Mouse (Mus musculus) lung, postnatal 4 days (tissue): ENCODE data around the gene Myo16.

Experiments used
- DNase-seq, 2 experiments: peaks; one replicate each; pipeline ENCODE4 v3.0.0; 2021

Myo16 gene

DNA sequence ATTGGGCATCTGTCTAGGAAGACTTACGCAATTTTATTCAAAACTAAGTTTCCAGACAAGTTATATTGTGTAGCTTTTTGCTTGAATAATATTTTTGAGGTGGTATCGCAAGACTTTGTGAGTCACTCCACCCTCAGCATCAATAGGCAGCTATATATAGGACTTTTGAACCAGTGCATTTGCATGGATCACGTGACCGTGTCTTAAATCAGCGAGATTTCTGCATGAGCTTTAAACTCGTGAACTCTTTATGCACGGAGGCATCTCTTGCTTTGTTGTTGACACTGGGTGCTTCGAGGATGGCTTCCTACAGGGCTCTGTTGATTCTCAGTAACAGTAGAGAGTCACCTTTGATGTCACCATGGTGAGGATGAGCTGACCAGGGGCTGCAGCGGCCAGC is 262.2 kb downstream of the Myo16 start:
- no peak for DNase-seq

DNA sequence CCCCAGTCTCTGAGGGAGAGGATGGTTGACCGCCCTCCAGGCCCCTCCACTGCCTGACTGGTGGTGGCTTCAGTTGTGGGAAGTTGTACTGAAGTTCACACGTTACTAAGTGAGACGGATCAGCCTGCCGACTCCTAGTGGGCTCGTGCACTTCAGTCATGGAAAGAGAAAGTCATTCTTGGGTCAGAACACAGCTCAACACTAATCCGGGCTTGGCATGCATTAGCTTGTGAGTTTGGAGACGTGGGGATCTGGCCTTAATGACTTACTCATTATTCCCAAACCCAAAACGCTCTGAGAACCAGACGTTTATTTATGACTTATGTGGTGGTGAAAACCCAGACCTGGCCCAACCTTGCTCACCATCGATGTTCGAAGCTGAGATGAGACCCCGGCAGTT is 263.1 kb downstream of the Myo16 start:
- DNase-seq: no peak

GRCm38 (mm10) chr8:10417281-10417680 is 263.6 kb downstream of the Myo16 start:
- DNase-seq: no peak

DNA sequence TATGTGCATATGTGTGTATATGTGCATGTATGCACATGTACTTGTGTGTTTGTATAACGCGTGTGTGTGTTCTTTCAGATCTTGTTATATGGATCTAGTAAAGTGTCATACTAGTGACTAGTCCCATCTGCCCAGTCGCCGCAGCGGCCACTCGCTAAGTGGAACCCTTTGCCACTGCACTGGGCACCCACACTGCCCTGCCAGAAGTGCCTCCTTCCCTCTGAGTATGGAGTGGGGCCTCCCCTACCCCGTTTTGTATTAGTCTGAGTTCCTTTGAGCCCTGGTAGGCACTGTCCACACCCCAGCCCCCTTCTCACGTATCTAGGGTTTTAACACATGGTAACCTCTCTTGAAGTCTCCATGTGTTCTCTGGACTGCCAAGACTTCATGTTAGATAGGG is 264.3 kb downstream of the Myo16 start:
- no peak for DNase-seq

DNA sequence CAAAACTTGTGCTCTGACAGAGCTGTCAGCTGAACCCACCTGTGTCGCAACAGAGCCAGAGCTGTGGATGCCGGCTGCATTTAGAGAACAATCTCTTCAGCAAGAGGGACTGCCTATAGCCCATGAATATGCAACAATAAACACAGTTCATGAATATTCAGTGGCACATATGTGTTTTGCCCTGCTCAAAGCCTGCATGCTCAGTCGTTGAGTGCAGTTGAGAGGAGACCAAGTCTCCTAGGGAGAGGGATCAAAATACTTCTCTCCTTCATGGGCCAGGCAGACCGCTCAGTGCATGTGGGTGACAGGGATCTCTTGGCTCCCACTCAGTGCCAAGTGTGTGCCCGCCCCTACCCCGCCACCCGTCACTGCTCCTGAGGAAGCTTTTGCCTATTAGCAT is 265.3 kb downstream of the Myo16 start:
- DNase-seq: no peak

- DNase-seq: no peak
These were observed 266.0 kb downstream of the Myo16 start for GRCm38 (mm10) chr8:10419726-10420125.

DNA sequence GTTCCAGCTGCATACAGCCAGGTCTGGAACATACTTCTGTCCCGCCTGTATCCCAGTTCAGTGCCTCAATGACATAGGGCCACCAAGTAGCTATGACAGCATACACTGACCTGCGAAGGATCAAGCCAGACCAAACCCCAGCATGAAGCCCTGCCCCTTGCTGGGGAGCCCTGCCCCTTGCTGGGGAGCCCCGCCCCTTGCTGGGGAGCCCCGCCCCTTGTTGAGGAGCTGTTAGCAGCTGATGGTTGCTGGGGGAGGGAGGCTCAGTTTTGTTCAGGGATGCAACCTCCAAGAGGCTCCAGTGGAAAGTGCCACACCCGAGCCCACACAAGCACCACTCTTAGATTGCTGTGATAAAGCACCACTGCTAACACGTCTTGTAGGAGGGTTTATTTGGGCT is 266.8 kb downstream of the Myo16 start:
- no peak for DNase-seq

- no peak for DNase-seq
These were observed 267.9 kb downstream of the Myo16 start for GRCm38 (mm10) chr8:10421516-10422090.

DNA sequence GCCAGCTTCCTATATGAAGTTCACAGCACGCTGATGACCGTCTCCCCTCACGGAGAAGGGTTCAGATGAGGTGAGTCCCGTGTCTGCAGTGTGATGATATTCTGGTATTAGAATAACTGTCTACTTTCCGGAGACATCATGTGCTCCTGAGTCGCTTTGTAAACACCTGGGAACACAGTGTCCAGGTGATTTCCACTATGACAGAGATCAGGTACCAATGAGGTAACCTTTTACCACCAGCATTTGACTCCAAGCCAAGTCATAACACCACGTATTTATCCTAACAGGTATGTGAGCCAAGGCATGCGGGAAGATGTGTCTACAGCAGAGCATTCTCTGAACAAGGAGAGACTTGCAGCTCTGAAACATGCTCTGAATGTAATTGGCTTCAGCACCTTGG is 281.8 kb downstream of the Myo16 start:
- no peak for DNase-seq

GRCm38 (mm10) chr8:10438772-10439171 is 285.1 kb downstream of the Myo16 start:
- DNase-seq: peak; percentile 60 to 80

- DNase-seq: peak in 1 of 2 experiments; percentile 31
These were observed 286.1 kb downstream of the Myo16 start for GRCm38 (mm10) chr8:10439595-10440453.

- no peak for DNase-seq
These were observed 288.9 kb downstream of the Myo16 start for GRCm38 (mm10) chr8:10442562-10442961.

- DNase-seq: no peak
These were observed 291.3 kb downstream of the Myo16 start for GRCm38 (mm10) chr8:10445011-10445410.

- DNase-seq: no peak
These were observed 294.8 kb downstream of the Myo16 start for GRCm38 (mm10) chr8:10448545-10448944.

- DNase-seq: no peak
These were observed 299.3 kb downstream of the Myo16 start for GRCm38 (mm10) chr8:10453046-10453445.

DNA sequence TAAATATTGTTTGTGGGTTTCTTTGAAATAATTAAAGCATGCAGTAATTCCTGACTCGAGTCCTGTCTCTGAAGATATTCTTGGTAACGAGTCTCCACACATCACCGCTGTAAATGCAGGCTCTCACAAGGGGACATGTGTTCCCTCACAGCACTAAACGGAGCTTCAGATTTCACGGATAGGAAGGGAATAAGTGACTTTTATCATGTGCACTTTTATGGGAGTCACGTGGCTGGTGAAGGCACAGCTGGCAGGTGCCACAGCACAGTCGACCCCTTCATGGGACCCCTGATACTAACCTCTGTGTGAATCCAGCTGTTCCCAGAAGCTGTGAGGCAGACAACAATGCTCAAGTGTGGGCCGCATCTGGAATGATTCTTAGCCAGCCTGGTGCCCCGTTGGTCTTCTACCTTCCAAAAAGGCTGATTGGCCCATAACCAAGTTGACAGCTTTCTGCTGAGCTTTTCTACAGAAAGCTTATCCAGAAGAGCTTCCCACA is 304.5 kb downstream of the Myo16 start:
- no peak for DNase-seq

GRCm38 (mm10) chr8:10462271-10462670 is 308.6 kb downstream of the Myo16 start:
- DNase-seq: no peak

DNA sequence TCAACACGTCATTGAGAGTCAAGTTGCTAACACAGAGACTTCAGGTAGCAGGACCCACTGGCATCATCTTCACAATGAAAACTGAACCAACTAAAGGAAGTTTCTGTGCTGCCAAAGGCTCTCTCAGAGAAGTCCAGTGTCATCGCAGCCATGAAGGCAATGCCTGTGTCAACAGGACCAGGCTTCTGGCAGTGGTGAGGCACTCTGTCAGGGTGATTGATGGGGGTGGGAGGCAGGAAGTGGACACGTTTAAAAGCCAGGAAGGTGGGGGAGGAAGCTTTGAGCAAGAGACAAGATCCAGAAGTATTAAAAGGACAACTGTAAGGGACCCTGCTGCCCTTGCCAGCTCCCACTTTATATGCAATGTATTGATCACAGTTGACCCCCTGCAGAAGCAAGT is 314.8 kb downstream of the Myo16 start:
- peak; percentile 38 to 55 for DNase-seq

- DNase-seq: no peak
These were observed 315.9 kb downstream of the Myo16 start for GRCm38 (mm10) chr8:10469658-10470057.

- DNase-seq: no peak
These were observed 316.6 kb downstream of the Myo16 start for GRCm38 (mm10) chr8:10470280-10470679.

- DNase-seq: no peak
These were observed 318.7 kb downstream of the Myo16 start for GRCm38 (mm10) chr8:10472371-10472770.

- DNase-seq: no peak
These were observed 320.7 kb downstream of the Myo16 start for GRCm38 (mm10) chr8:10474446-10474845.

DNA sequence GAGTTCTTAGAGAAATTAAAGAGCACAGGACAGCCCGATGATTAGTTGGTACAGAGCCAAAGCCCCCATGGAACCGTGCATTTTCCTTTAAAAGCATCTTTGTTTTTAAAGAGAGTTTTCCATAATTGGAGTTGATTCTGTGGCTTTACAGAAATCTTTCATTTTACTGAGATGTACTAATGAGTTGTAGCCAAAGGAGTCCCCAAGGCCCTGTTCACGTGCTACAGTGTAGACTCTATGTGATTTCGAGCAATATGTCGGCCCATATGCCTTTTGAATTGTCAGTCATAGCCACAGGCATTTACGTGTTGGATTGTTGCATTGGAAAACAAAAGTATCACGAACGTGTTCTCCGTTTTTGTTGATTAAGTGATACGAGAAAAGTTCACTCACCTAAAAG is 325.3 kb downstream of the Myo16 start:
- no peak for DNase-seq

DNA sequence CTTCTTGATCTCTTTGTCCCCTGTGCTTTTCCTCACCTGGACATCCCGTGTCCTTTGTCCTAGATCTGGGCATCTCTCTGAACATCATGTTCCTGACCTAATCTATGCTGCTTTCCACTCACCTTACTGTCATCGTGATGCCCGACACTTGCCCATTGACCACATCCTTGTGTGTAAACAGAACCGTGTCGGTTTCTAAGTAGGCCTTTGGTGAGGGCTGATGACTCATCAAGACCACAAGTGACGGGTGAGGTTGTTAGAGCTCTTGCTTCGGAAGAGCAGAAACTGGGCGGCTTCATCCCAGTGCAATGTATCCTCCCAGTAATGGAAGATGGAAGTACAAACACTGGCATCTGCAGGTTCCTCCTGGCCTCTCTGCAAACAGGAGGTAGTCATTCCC is 327.1 kb downstream of the Myo16 start:
- no peak for DNase-seq
